Mouse (Mus musculus): Measurements from ENCODE around the gene Arhgap15.
"Not testable (repeated sequence)": the region's sequence is repeated elsewhere in the genome, so short reads cannot be mapped to it uniquely, and the experiment has no call there.

Arhgap15 gene

GRCm38 (mm10) chr2:43748287-43748983 is at the start of gene Arhgap15:
Gene Arhgap15, plus strand, starts transcription at chr2:43748824.
- DNase-seq, result no peak

GRCm38 (mm10) chr2:43712611-43713138 is 35.9 kb upstream of the Arhgap15 start:
- no peak for DNase-seq

- DNase-seq, result peak; percentile 19
These were observed 26.0 kb upstream of the Arhgap15 start for GRCm38 (mm10) chr2:43722446-43723103.

DNA sequence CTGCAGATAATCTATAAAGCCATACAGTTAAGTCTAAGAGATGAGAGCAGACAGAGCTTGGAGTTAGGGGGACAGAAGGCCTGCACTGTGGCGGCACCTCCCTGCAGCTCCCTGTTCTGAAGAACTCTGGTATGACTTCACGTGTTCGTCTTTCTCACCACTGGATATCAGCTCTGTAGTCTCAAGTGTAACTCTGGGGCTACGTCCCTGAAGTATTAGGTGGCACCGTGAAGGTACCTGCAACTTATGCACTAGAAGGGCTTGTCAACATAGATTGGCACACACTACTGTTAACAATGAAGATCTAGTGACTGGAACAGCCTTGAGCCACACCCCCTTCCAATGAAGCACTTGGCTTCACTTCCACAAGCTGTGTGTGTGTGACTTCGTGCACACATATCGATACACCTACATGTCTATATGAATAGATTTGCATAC is 25.5 kb upstream of the Arhgap15 start:
- no peak for DNase-seq

GRCm38 (mm10) chr2:43727181-43727580 is 21.4 kb upstream of the Arhgap15 start:
- DNase-seq, result no peak

DNA sequence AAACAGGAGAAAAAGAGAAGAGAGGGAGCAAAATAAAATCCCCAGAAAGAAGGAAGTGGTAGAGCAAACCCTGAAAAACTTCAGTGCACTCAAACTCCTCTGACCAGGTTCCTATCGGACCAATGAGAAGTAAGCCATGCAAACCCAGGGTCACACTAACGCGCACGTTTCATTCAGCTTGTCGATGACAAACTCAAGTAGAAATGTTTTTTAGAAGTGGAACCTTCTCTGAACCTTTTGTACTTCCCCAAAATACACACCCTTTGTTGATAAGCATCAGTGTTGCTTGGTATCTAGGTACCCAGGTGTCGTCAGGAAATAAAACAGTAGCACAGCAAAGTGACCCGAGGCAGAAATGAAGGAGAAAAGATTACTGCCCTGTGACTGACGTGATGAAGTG is 20.9 kb upstream of the Arhgap15 start:
- no peak for DNase-seq

- no peak for DNase-seq
These were observed 19.8 kb upstream of the Arhgap15 start for GRCm38 (mm10) chr2:43728831-43729230.

DNA sequence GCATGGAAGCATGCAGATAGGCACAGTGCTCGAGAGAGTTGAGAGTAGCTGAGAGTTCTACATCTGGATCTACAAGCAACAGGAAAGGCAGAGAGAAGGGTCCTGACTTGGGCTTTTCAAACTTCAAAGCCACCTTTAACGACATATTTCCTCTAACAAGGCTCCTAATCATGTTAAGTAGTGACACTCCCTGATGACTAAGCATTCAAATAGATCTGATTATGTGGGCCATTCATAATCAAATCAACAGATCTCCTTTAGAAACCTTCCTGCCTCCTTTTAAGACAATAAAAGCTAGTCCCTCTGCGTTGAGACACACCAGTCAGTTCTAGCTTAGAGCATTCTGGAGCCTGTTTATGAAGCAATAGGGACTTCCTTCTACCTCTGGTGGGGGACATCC is 16.2 kb upstream of the Arhgap15 start:
- no peak for DNase-seq

DNA sequence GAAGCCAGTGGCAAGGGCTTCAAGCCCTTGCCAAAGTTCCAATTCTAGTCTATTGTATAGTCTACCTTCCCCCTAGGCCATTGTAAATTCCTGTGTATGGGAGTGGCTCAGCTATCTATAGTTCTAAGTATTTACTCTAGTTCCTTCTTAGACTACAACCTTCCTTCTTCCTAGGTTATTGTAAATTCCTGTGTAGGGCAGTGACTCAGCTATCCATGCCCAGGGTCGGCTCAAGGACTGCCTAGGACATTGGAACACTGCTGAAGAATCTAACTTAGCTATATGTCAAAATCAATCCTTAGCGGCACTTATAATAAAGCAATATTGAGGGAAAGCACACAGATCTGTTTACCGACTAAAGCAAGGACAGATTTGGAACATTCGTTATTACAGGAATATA is 13.6 kb upstream of the Arhgap15 start:
- DNase-seq, result not testable (repeated sequence)

DNA sequence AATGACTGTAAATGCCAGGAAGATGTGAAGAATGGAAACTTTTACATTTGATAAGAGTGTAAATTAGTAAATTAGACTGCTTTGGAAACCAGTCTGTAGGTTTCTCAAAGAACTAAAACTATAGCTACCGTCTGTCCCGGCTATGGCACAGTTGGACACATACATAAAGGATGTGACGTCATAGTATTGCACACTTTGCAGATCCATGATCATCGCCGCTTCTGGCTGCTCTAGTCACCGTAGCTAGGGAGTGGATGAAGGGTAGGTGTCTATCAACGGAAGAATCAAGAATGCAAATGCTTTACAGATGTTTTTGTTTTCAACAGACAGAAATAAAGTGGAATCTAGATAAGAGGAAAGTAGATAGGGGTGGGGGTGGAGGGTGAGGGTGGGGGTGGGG is 11.1 kb upstream of the Arhgap15 start:
- DNase-seq, result no peak

DNA sequence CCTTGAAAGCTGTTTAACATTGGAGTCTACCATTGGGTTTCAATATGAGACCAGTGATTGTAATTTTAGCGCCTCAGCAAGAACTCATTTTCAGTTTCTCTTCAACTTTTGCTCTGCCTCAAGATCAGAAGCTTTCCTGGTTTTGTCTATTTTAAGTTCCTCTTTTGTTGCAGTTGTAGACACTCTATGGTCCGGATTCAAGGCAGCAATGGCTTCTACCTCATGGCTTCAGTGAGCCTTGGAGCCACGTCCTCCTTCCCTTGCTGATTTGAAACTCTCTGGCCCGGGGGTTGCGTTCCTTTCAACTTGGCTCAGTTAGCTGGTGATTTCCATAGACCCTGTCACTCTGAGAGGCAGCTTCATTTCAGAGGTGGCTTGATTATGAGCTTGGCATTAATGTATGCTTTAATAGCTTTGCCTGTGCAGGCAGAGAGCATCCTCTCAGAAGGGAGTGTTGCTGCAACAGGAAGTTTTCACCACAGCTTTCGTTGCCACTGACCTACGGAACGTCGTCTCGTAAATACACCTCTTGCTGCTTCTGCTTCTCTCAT is 10.0 kb upstream of the Arhgap15 start:
- no peak for DNase-seq

DNA sequence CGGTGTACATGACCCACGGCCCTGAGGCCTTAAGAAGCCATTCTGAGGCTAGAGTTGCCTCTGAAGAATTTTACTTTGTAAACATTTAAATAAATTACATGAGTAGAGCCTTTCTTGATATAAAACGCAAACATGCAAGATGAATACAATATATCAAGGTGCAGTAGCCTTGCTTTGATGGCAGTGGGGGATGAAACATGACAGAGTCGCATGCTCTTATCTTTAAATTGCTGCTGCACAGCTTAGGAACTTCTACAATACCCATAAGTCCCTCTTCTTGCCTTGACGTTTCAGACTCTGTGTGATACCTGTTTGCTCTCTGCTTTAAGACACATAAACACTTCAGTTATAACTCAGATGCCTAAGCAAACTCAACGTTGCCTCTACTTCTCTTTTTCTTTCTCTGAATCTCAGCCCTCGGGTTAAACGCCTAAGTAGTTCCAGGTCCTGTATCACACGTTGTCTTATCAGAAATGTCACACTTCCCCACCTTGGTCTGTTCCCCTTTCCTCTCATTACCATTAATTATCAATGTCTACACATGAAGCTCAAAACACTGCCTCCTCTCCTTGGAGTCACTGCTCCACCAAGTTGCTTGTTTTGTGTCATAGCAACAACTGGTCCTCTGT is 9.3 kb upstream of the Arhgap15 start:
- DNase-seq, result no peak

DNA sequence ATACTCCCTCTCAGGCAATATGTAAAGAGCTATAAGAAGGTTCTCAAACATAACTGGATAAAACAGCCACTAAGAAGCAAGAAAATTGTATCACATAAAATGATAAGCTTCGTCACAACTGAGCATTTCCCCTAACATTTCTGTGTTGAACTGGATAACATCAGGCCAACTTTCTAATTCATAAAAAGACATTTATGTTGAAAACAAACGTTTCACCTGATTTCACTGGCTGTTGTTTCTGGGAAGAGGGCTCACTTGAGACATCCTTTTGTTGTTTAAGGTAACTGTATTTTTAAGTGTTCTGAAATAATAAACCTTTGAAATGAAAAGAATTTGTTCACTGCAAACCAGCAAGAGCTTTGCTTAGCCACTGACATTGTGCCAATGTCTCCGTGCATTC is 697 bp downstream of the Arhgap15 start:
- no peak for DNase-seq

DNA sequence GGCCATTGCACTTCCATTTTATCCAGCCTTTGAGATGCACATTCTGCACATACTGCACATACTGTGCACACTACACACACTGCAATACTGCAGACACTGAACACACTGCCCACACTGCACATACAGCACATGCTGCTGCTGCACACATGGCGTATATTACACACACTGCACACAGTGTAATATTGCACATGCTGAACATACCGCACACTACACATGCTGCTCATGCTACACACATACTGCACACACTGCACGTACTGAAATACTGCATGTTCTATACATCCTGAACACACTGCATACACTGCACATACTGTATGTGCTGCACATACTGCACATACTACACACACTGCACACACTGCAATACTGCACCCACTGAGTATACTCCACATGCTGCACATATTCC is 7.3 kb downstream of the Arhgap15 start:
- DNase-seq, result no peak

DNA sequence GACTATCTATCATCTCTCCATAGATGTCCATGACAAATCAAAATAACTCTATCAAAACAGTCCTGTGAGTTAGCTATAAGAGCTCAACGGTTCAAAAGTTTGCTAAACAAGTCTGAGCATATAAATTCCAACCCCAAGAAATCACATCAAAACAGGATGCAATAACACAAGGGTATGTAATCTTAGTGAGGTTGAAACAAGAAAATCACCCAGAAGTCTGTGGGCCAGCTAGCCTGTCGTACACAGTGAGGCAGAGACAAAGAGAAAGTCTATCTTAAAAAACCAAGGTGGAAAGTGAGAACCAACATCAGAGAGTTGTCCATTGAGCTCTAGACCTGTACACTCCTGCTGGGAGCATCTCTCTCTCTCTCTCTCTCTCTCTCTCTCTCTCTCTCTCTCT is 8.0 kb downstream of the Arhgap15 start:
- no peak for DNase-seq

DNA sequence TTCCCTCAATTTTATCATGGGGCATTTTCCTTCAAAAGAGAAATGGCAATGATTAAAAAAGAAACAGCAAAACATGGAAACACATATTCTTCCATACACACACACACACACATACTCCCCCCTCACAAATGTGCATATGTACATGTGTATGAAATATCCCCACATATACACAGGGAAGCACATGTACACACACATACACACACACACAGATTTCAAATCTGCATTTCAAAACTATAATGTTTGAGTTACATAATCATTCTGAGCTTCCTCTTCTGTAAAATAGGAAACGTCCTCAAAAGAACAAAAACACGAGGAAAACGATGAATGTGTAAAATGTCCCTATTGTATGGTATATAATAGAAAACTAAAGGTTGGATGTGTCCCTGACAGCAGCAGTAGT is 13.1 kb downstream of the Arhgap15 start:
- DNase-seq, result no peak

GRCm38 (mm10) chr2:43763279-43763678 is 14.7 kb downstream of the Arhgap15 start:
- no peak for DNase-seq

GRCm38 (mm10) chr2:43764456-43764855 is 15.8 kb downstream of the Arhgap15 start:
- no peak for DNase-seq

DNA sequence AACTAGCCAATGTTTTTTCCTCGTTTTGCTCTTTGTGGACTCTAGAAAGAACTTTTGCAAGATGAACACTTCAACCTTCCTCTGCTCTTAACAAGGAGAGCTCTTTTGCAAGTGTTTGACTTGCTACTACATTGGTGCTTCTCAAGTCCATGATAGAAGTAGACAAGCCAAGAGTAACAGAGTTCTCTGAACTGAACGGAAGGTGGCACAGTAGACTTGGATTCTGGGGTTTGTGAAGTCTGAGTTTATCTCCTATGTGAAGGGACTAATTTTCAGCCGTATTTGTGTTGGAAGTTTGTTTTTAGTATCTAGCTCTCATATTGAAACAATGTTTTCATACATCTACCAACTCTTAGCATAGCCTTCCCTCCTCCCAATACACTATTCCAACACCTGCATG is 17.6 kb downstream of the Arhgap15 start:
- DNase-seq, result no peak

GRCm38 (mm10) chr2:43769850-43770570 is 21.4 kb downstream of the Arhgap15 start:
- DNase-seq, result no peak

- no peak for DNase-seq
These were observed 24.0 kb downstream of the Arhgap15 start for GRCm38 (mm10) chr2:43772640-43773039.

DNA sequence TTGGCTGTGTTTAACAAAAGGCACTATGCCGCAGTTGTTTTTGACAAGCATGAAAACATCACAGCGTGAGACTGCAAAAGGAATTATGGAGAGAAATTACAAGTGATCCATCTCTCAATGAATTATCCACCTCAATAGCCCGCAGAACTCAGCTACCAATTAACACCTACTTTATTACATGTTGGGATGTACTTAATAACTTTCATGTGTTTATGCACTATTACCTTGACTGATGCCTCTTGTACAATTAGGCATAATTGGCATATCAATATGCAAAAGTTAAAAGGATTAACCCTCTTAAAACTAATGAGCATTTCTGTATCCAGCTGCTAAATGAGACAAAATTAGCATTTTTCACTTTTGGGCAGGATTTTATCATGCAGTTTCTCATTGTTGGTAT is 33.5 kb downstream of the Arhgap15 start:
- no peak for DNase-seq

Measured in cerebellum, adult 11-12 months (tissue).